In the genomic region with DNA sequence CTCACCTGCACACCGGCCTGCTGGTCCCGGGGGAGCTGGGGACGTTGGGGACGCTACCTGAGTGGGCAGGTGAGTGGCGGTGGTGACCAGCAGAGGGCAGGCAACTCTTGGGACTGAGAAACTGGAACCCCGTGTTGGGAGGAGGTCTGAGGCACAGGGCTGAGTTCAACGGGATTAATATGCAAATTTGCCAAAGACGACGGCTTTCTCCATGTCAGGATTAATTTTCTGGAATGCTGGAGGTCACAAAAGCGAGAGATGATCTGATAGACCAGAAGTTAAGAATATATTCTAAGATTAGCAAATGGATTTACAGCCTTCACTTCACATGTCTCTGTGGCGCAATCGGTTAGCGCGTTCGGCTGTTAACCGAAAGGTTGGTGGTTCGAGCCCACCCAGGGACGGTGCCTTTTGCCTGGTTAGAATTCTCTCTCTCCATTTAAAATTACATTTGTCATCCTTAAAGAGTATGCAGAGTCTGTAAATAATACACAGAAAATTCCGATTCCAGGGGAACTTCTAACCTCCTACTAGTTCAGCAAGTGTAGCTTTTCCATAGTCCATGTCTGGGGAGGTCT, we compare ENCODE assay signal across 8 mouse cellular contexts. TPM values are rescaled to one million over a fixed set of nuclear protein-coding genes. Genes with fewer than 3 reads are reported as not detected.
A peak's percentile ranks its signal among the peaks of the same experiment; 100 is the strongest.
DNase-seq lines count a peak whose midpoint lies in the region; ATAC-seq and TF ChIP-seq lines count a peak whose summit lies in the region.

No protein-coding gene starts in this region.

- H3K9me3 ChIP-seq in embryonic facial prominence, embryonic 12.5 days: no peaks in the 10 kb centered on the region
- H3K9me3 ChIP-seq in limb, embryonic 13.5 days: no peaks in the 10 kb centered on the region
- H3K9me3 ChIP-seq in midbrain, embryonic 15.5 days: no peaks in the 10 kb centered on the region

- 0% methylated on average over 19 of the region's 19 CpGs for WGBS in embryonic facial prominence, embryonic 12.5 days
- WGBS in heart, adult 2 months: 3% methylated on average over 19 of the region's 19 CpGs
- 0% methylated on average over 19 of the region's 19 CpGs for WGBS in limb, embryonic 13.5 days
- WGBS in midbrain, embryonic 15.5 days: under 1% methylated on average over 19 of the region's 19 CpGs

- no peaks in the 10 kb centered on the region for H3K27me3 ChIP-seq in embryonic facial prominence, embryonic 12.5 days
- no peaks in the 10 kb centered on the region for H3K27me3 ChIP-seq in heart, adult 2 months (ENCODE audit: control insufficient read depth, insufficient read depth, low read length)
- H3K27me3 ChIP-seq in limb, embryonic 13.5 days: no peaks in the 10 kb centered on the region
- no peaks in the 10 kb centered on the region for H3K27me3 ChIP-seq in midbrain, embryonic 15.5 days (replicated peaks)

- no peak for TF ChIP-seq POLR2A in heart, adult 2 months (IDR thresholded peaks at IDR 0.05; ENCODE audit: insufficient read depth, low read depth, low read length)

- no peaks in the 10 kb centered on the region for H3K4me1 ChIP-seq in embryonic facial prominence, embryonic 12.5 days
- no peaks in the 10 kb centered on the region for H3K4me1 ChIP-seq in heart, adult 2 months (ENCODE audit: control insufficient read depth, insufficient read depth, low read length)
- peaks cover 8% of the 10 kb centered on the region; the same call in 1 of the 2 replicates for H3K4me1 ChIP-seq in limb, embryonic 13.5 days
- H3K4me1 ChIP-seq in midbrain, embryonic 15.5 days: peaks cover 11% of the 10 kb centered on the region

- TF ChIP-seq CTCF in heart, adult 2 months (IDR thresholded peaks at IDR 0.05): peak; percentile 80

- no peak for ATAC-seq in embryonic facial prominence, embryonic 12.5 days (ENCODE audit: insufficient number of reproducible peaks, insufficient read depth, low FRiP score, low TSS enrichment)
- ATAC-seq in limb, embryonic 13.5 days (ENCODE audit: low FRiP score, low read depth): peak; percentile 24; the same call in 1 of the 2 replicates
- ATAC-seq in midbrain, embryonic 15.5 days (replicated peaks): peak; percentile 16

- H3K79me2 ChIP-seq in heart, adult 2 months (replicated peaks; ENCODE audit: control insufficient read depth, insufficient read depth, low read length): no peaks in the 10 kb centered on the region

- peak overlapping the region; percentile 53 for H3K9ac ChIP-seq in embryonic facial prominence, embryonic 12.5 days
- H3K9ac ChIP-seq in heart, adult 2 months (ENCODE audit: low read depth, low read length): peak overlapping the region; percentile 58
- H3K9ac ChIP-seq in limb, embryonic 13.5 days: peak overlapping the region; percentile 64
- H3K9ac ChIP-seq in midbrain, embryonic 15.5 days: peak overlapping the region; percentile 46

- H3K27ac ChIP-seq in embryonic facial prominence, embryonic 12.5 days: 0 out of 2 replicates have a peak overlapping the region, but pooled peaks have one; percentile 26
- no peak overlapping the region for H3K27ac ChIP-seq in heart, adult 2 months
- 0 out of 2 replicates have a peak overlapping the region, but pooled peaks have one; percentile 55 for H3K27ac ChIP-seq in limb, embryonic 13.5 days
- H3K27ac ChIP-seq in midbrain, embryonic 15.5 days: peak overlapping the region; percentile 39; the same call in 1 of the 2 replicates

- H3K4me3 ChIP-seq in embryonic facial prominence, embryonic 12.5 days: peak overlapping the region; percentile 55
- peak overlapping the region; percentile 51 for H3K4me3 ChIP-seq in heart, adult 2 months
- H3K4me3 ChIP-seq in limb, embryonic 13.5 days: peak overlapping the region; percentile 53
- H3K4me3 ChIP-seq in midbrain, embryonic 15.5 days: peak overlapping the region; percentile 55

- DNase-seq in 3134 (ENCODE audit: extremely low read depth, insufficient read length, low spot score): peak; percentile 82
- DNase-seq in adrenal gland, postnatal 14 days: peak; percentile 83
- peak; percentile 84 to 85 for DNase-seq in heart, adult 2 months
- DNase-seq in kidney, adult 8-10 months: peak; percentile 73 to 86
- peak; percentile 69 to 72 for DNase-seq in spleen, postnatal 14 days (ENCODE audit: low spot score in 2 of 2)

- peak overlapping the region; percentile 73 for H3K4me2 ChIP-seq in embryonic facial prominence, embryonic 12.5 days (replicated peaks)
- H3K4me2 ChIP-seq in limb, embryonic 13.5 days (replicated peaks): peak overlapping the region; percentile 86
- H3K4me2 ChIP-seq in midbrain, embryonic 15.5 days: peak overlapping the region; percentile 74

- peak; percentile 72; the same call in 1 of the 2 replicates for TF ChIP-seq EP300 in heart, adult 2 months (IDR thresholded peaks at IDR 0.05; ENCODE audit: insufficient read depth, low read depth, low read length)

- intact Hi-C loops in heart, adult 2 months (cut with DNase I): no loop called here

- H3K36me3 ChIP-seq in embryonic facial prominence, embryonic 12.5 days: no peaks in the 10 kb centered on the region
- no peaks in the 10 kb centered on the region for H3K36me3 ChIP-seq in heart, adult 2 months (ENCODE audit: control insufficient read depth, insufficient read depth, low read length)
- H3K36me3 ChIP-seq in limb, embryonic 13.5 days: no peaks in the 10 kb centered on the region
- H3K36me3 ChIP-seq in midbrain, embryonic 15.5 days (replicated peaks): no peaks in the 10 kb centered on the region

RNA-seq across cellular contexts. Expression of a gene that starts 27.4 kb away (rescaled TPM):
- 6.9 TPM in 1 of 2 replicates, not detected in the other for total RNA-seq in adrenal gland, postnatal 14 days (2021)
- polyA plus RNA-seq in embryonic facial prominence, embryonic 12.5 days (2016; fragmentation: Nextera tagmentation; extraction: Ambion mirVana): 3.2 and 4.0 TPM in 2 replicates
- total RNA-seq in heart, adult 2 months (2021): 100 to 1,000 TPM; 289 to 295 TPM
- polyA plus RNA-seq in heart, adult 2 months (2012; rRNA removed): 199 and 261 TPM in 2 replicates
- polyA plus RNA-seq in limb, embryonic 13.5 days (2015; fragmentation: Nextera tagmentation; extraction: Ambion mirVana): 10.3 and 10.6 TPM in 2 replicates
- 1.2 and 1.4 TPM in 2 replicates for polyA plus RNA-seq in midbrain, embryonic 15.5 days (2015; fragmentation: Nextera tagmentation; extraction: Ambion mirVana)

RNA-seq across cellular contexts. Expression of a gene that starts 45.4 kb away (rescaled TPM):
- total RNA-seq in adrenal gland, postnatal 14 days (2021): not detected in 2 replicates
- 0.26 TPM in 1 of 2 replicates, not detected in the other for polyA plus RNA-seq in embryonic facial prominence, embryonic 12.5 days (2016; fragmentation: Nextera tagmentation; extraction: Ambion mirVana)
- total RNA-seq in heart, adult 2 months (2021): not detected
- polyA plus RNA-seq in heart, adult 2 months (2012; rRNA removed): 0.15 TPM in 1 of 2 replicates, not detected in the other
- polyA plus RNA-seq in limb, embryonic 13.5 days (2015; fragmentation: Nextera tagmentation; extraction: Ambion mirVana): not detected in 2 replicates
- not detected in 2 replicates for polyA plus RNA-seq in midbrain, embryonic 15.5 days (2015; fragmentation: Nextera tagmentation; extraction: Ambion mirVana)

Comparison
In these comparisons a context has a peak if more than half of its experiments do, and no peak if none do; other contexts are left out.
1. RNA of a gene that starts 27.4 kb away (polyA plus RNA-seq): 199 to 261 TPM in heart, adult 2 months; 10.3 to 10.6 TPM in limb, embryonic 13.5 days, 3.2 to 4.0 TPM in embryonic facial prominence, embryonic 12.5 days and 1.2 to 1.4 TPM in midbrain, embryonic 15.5 days; every median in the first group is over 10 times any median in the second.
2. Peak in every context shown above with its lines, with median percentiles within 50 percentile points of each other: DNase-seq, H3K4me2 ChIP-seq, H3K4me3 ChIP-seq and H3K9ac ChIP-seq.